Mouse (Mus musculus): ENCODE measurements around the gene 2010109A12Rik.
A peak's percentile ranks its signal among the peaks of the same experiment; 100 is the strongest.

The 2010109A12Rik gene

GRCm38 (mm10) chr5:93229527-93229926 is 23.2 kb downstream of the 2010109A12Rik start:
- DNase-seq (ENCODE audit: low read depth, low spot score) = peak; percentile 26

- DNase-seq (ENCODE audit: low read depth, low spot score) = no peak
Observed at GRCm38 (mm10) chr5:93231721-93232120, 25.4 kb downstream of the 2010109A12Rik start.

DNA sequence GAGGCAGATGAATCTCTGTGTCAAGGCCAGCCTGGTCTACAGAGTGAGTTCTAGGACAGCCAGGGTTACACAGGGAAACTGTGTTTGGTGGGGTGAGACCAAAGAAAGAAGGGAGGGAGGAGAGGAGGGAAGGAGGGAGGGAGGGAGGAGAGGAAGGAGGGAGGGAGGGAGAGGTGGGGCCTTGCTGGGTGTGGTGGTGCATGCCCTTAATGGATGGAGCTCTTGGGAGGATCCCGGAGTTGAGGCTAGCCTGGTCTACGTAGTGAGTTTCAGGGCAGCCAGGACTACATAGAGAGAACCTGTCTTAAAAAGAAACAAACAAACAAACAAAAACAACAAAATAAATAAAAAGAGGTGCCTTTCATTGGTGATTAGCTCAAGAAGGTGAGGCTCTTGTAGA is 26.5 kb downstream of the 2010109A12Rik start:
- DNase-seq (ENCODE audit: low read depth, low spot score) = no peak

DNA sequence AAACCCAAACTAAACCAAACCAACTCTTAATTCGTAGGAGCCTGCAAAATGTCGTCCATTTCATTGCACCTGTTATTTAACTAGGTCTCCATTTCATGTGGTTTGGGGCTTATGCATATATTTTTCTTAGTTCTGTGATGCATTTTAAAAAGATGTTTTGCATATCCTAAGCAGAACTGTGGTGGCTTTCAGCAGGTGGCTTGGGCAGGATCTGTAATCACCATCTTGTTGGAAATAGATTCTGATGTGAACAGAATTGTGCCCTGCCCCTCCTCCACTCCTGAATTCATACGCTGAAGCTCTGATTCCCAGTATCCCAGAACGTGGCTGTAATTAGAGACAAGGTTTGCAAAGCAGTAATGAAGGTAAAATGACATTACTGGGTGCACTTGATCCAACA is 27.8 kb downstream of the 2010109A12Rik start:
- DNase-seq (ENCODE audit: low read depth, low spot score) = no peak

- DNase-seq (ENCODE audit: low read depth, low spot score) = no peak
Observed at GRCm38 (mm10) chr5:93234605-93235004, 28.3 kb downstream of the 2010109A12Rik start.

GRCm38 (mm10) chr5:93235888-93236287 is 29.6 kb downstream of the 2010109A12Rik start:
- no peak for DNase-seq (ENCODE audit: low read depth, low spot score)

DNA sequence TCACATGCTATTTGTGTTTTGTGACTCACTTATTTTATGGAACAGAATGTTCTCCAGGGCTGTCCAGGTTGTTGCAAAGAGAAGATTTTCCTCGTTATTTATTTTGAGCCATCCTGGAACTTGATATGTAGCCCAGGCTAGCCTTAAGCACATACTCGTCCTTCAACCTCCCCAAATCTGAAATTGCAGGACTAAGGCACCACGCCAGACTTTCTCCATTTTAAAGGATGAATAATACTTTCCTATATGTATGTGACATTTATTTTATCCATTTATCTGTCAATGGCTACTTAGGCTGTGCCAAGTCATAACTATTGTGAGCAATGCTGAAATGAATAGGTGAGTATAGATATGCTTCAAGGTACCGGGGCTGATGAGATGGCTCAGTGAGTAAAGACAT is 30.2 kb downstream of the 2010109A12Rik start:
- no peak for DNase-seq (ENCODE audit: low read depth, low spot score)

DNA sequence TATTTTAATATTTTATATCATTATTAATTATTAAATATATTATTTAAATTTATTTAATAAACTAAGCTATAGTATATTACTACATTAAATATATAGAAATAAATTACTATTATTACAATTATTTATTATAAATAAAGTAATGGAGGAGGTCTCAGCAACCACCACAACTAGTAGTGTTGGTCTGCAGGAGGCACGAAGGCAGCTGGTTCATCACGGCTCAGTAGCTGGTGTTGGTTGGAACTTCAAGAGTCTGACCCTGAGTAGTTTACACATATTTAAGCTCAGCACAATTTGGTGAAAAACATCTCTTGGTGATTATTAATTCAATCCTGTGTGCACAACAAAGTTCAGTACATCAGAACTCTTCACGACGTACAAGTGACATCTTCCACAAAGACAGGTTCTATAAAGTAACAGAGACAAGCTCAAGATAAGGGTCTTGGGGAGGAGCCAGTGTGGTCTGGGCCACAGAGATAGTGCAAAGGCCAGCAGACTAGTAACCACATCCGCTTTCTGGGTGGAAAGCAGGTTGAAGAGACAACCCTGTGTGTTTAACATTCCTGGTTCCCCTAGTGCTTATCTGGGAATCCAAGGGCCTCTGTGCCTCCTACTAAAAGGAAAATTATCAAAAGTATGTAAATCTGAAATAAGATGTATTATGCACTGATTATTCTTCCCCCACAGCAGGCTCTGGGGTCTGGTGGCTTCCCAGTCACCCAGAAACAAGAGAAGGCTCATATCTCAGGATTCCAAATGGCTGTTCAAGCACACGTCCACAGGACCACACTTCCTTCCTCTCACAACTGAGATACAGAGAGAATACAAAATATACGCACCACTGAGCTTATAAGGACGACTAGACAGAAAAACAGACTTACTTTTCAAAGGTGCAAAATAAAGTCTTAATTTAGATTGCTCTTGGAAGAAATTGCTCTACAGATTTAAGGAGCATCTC is 33.5 kb downstream of the 2010109A12Rik start:
- peak; percentile 9 for DNase-seq (ENCODE audit: low read depth, low spot score)

- DNase-seq (ENCODE audit: low read depth, low spot score) = no peak
Observed at GRCm38 (mm10) chr5:93245280-93245679, 39.0 kb downstream of the 2010109A12Rik start.

DNA sequence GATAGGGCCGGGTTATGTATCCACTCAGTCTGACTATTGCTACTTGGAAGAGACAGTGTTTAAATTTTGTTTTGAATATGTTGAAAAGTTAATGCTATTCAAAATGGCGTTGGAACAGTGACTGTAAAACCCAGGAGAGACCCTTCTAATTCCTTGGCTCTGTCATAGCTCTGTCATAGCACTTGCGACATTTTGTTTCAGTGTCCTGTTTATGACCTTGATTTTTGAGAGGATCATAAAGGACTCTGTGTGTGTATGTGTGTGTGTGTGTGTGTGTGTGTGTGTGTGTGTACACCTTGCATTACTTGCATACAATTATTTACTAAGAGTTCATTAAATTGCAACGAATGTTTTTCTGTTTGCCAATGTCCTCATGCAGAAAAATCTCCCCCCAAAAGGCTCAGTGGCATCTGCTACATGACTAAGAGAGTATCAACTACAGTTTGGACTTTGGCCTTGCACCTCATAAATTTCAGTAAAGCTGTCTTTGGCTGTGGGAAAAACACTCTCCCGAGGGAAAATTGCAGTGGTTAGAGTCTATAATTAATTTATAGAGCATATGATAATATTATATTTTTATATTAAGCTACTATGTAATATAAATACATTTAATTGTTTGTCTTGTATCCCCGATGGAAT is 43.7 kb downstream of the 2010109A12Rik start:
- DNase-seq (ENCODE audit: low read depth, low spot score) = no peak

- DNase-seq (ENCODE audit: low read depth, low spot score) = no peak
Observed at GRCm38 (mm10) chr5:93251001-93251760, 44.9 kb downstream of the 2010109A12Rik start.

DNA sequence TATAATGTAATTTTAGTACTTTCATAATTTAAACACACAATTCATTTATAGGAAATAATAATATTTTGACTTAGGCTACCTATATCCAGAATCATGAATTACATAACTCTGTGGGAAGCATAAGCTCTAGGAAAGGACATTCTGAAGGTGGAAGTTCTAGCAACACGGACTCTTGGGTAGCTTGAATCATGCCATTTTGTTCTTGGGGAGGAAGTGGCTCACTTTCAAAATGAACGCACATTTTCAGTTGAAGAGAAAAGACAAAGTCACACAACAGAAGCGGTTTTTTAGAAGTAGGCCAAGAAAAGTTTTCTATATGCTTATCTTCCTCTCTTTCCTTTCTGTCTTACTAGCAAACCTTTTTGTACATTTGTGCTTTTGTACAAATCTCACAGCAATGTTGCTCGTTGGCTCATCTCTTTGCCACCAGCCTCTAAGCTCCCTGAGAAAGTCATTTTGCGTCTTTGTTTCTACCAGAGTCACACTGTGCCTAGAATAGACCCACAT is 49.5 kb downstream of the 2010109A12Rik start:
- DNase-seq (ENCODE audit: low read depth, low spot score) = peak; percentile 23

DNA sequence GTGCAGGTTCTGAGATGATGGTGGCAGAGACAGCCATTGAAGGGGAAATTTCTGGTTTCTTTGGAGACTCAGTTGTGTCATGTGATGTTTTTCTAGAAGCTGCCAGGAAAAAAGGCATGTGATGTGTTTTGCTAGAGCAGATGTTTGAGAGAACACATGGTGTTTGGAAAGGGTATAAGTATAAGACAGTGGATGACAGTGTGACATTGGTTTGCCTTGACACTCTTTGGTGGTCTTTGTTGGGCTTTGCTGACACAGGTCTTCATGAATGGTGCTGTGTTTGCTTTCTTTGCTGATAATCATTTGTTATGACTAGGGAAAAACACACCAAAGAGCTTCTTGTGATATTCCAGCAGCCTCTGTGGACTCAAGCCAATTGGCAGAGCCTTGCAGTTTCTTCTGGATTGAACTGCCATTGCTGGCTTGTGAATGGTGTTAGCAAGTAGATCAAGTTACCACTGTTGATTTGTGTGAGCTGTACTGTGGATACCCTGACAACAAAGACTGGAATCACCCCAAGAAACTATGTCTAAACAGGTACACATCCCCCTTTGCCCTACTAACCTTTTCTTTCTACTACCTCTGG is 50.6 kb downstream of the 2010109A12Rik start:
- DNase-seq (ENCODE audit: low read depth, low spot score) = no peak

DNA sequence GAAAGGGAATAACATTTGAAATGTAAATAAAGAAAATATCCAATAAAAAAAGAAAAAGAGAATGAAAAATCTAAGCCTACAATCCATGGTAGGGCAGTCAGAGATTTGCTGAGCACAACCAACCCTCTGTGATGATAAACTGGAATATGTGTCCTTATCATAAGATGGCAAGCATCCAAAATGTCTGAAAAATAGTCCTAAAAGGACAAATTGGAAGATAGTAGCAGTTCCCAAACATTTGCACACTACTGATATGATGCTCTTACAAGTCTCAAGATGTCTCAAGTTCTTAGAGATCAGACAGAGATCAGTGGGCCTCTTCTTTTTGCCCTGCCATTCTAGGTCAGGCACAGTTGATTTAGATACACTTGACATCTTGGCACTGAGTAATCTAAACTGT is 53.0 kb downstream of the 2010109A12Rik start:
- no peak for DNase-seq (ENCODE audit: low read depth, low spot score)

DNA sequence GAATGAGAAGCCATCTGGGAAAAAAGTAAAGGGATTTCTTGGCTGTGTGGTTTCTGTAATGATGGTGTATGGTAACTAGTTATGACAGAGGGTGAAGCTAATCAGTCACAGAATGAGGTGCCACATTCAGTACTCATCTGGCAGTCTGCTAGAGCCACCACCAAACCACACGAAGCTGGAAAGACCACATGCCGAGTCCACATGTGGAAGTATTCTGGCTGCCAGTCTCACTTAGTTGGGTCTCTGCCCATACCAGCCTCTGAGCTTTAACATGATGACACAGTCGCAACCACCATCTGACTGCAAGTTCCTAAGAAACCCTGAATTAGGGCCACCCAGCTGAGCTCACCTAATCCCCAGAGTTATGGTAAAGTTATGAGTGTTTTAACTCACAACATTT is 54.7 kb downstream of the 2010109A12Rik start:
- DNase-seq (ENCODE audit: low read depth, low spot score) = no peak

DNA sequence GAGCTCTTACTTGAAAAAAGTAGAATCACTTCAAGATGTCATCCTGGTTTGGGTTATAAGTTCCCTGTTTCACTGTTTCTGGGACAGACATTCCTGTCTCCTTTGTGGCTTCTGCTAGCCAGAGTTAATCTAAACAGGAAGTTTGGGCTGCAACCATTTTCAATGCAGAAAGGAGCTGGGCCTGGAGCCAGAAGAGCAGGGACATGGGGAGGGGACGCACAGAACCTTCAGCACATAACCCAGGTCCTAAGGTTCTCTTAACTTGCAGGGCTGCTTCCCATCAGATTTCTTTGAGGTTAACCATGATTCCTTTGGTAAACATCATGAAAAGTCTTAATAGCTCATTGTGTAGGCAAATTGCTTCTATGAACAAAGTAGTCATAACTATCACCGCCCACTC is 56.4 kb downstream of the 2010109A12Rik start:
- no peak for DNase-seq (ENCODE audit: low read depth, low spot score)
